Mouse (Mus musculus) forebrain, embryonic 16.5 days (tissue): ENCODE measurements around the gene Uqcc1. TPM values are rescaled to one million over a fixed set of nuclear protein-coding genes. Genes with fewer than 3 reads are reported as not detected.

ENCODE experiments used
- ATAC-seq: fragments of 200-750 bp; cut with Nextera tagmentation; 2 replicates; pipeline ENCODE4 v1.8.0; 2017; ENCODE audit warnings: mild to moderate bottlenecking, moderate library complexity
- H3K27ac ChIP-seq: fragments of 300-500 bp; sonication (generic); 2 replicates; pipeline ENCODE4 v1.5.1; 2014; ENCODE audit warnings: low read length, control low read depth
- H3K27me3 ChIP-seq: fragments of 300-500 bp; sonication (generic); replicated peaks from 2 replicates; pipeline ENCODE4 v1.6.1; 2014; ENCODE audit warnings: low read length; ENCODE audit not compliant: control insufficient read depth, insufficient read depth
- H3K36me3 ChIP-seq: fragments of 300-500 bp; sonication (generic); 2 replicates; pipeline ENCODE4 v1.6.1; 2014; ENCODE audit not compliant: control insufficient read depth, insufficient read depth
- H3K4me1 ChIP-seq: fragments of 300-500 bp; sonication (generic); replicated peaks from 2 replicates; pipeline ENCODE4 v1.6.1; 2014; ENCODE audit warnings: low read length; ENCODE audit not compliant: control insufficient read depth, insufficient read depth
- H3K4me2 ChIP-seq: fragments of 300-500 bp; sonication (generic); 2 replicates; pipeline ENCODE4 v1.6.1; 2014; ENCODE audit warnings: mild to moderate bottlenecking, low read length, control low read depth
- H3K4me3 ChIP-seq: fragments of 300-500 bp; sonication (generic); replicated peaks from 2 replicates; pipeline ENCODE4 v1.5.1; 2014; ENCODE audit warnings: mild to moderate bottlenecking, low read length, control low read depth
- H3K9ac ChIP-seq: fragments of 300-500 bp; sonication (generic); replicated peaks from 2 replicates; pipeline ENCODE4 v1.6.1; 2014; ENCODE audit warnings: low read depth, low read length, control low read depth
- H3K9me3 ChIP-seq: fragments of 300-500 bp; sonication (generic); 2 replicates; pipeline ENCODE4 v1.6.1; 2016; ENCODE audit warnings: low read length; ENCODE audit not compliant: control insufficient read depth
- WGBS: fragments of 180-500 bp; shearing (Covaris S2); extraction: QIAGEN DNeasy Blood & Tissue Kit; methylation state at CpG from one replicate; pipeline ENCODE4 v1.1.7; 2014; 5-methylcytosine and 5-hydroxymethylcytosine counted together
- polyA plus RNA-seq: library from polyadenylated mRNA; unstranded; fragments of >200 nt; fragmentation: Nextera tagmentation; extraction: Ambion mirVana; gene quantifications from 2 replicates; pipeline ENCODE4 v1.2.1, GENCODE M21; 2015

Uqcc1 gene
- polyA plus RNA-seq, 1 experiment from 2014 or later = 66.5 TPM

- H3K27me3 ChIP-seq = no peaks in the 10 kb centered on the region; the same call in 1 of the 2 replicates
- no peak overlapping the region for H3K27ac ChIP-seq
- no peak overlapping the region for H3K4me3 ChIP-seq
- H3K4me2 ChIP-seq = no peak overlapping the region
- H3K36me3 ChIP-seq = no peaks in the 10 kb centered on the region
- no peak for ATAC-seq
- H3K9me3 ChIP-seq = no peaks in the 10 kb centered on the region
- H3K9ac ChIP-seq = no peak overlapping the region
- H3K4me1 ChIP-seq = peaks cover 2% of the 10 kb centered on the region; the same call in 1 of the 2 replicates
Observed at GRCm38 (mm10) chr2:155952006-155952405, 21.9 kb upstream of the Uqcc1 start.

- WGBS = 8% methylated on average over 6 of the region's 6 CpGs
- H3K4me1 ChIP-seq = peaks cover 13% of the 10 kb centered on the region; the same call in 1 of the 2 replicates
- H3K9me3 ChIP-seq = no peaks in the 10 kb centered on the region
- H3K27me3 ChIP-seq = no peaks in the 10 kb centered on the region; the same call in 1 of the 2 replicates
- no peak overlapping the region for H3K4me2 ChIP-seq
- no peak overlapping the region for H3K9ac ChIP-seq
- no peak overlapping the region for H3K27ac ChIP-seq
- no peak for ATAC-seq
- H3K4me3 ChIP-seq = no peak overlapping the region
- H3K36me3 ChIP-seq = no peaks in the 10 kb centered on the region
Observed at GRCm38 (mm10) chr2:155949362-155949761, 19.3 kb upstream of the Uqcc1 start.

GRCm38 (mm10) chr2:155947390-155948002, 17.4 kb upstream of the Uqcc1 start:
- no peak overlapping the region for H3K4me3 ChIP-seq
- peaks cover 19% of the 10 kb centered on the region for H3K4me1 ChIP-seq
- no peak overlapping the region for H3K4me2 ChIP-seq
- no peak overlapping the region for H3K27ac ChIP-seq
- H3K9me3 ChIP-seq = no peaks in the 10 kb centered on the region
- no peak for ATAC-seq
- no peak overlapping the region for H3K9ac ChIP-seq
- H3K27me3 ChIP-seq = no peaks in the 10 kb centered on the region
- 45% methylated on average over 5 of the region's 5 CpGs for WGBS
- H3K36me3 ChIP-seq = no peaks in the 10 kb centered on the region

GRCm38 (mm10) chr2:155946499-155946898, 16.4 kb upstream of the Uqcc1 start:
- ATAC-seq = no peak
- H3K27ac ChIP-seq = no peak overlapping the region
- 2% methylated on average over 4 of the region's 4 CpGs for WGBS

GRCm38 (mm10) chr2:155946069-155946468, 16.0 kb upstream of the Uqcc1 start:
- Histone ChIP-seq H3K4me1 (peaks cover 19% of the 10 kb centered on the region), H3K4me3 (no peak overlapping the region), H3K27me3 (no peaks in the 10 kb centered on the region), H3K27ac (no peak overlapping the region), H3K9me3 (no peaks in the 10 kb centered on the region), H3K9ac (no peak overlapping the region), H3K4me2 (no peak overlapping the region), H3K36me3 (no peaks in the 10 kb centered on the region)
- WGBS = 0% methylated on average over 7 of the region's 7 CpGs
- ATAC-seq = no peak

More at GRCm38 (mm10) chr2:155946499-155946898, 16.4 kb upstream of the Uqcc1 start:
- H3K9me3 ChIP-seq = no peaks in the 10 kb centered on the region
- no peak overlapping the region for H3K9ac ChIP-seq
- no peak overlapping the region for H3K4me2 ChIP-seq
- H3K4me3 ChIP-seq = no peak overlapping the region
- peaks cover 19% of the 10 kb centered on the region for H3K4me1 ChIP-seq
- H3K36me3 ChIP-seq = no peaks in the 10 kb centered on the region
- H3K27me3 ChIP-seq = no peaks in the 10 kb centered on the region

- H3K36me3 ChIP-seq = no peaks in the 10 kb centered on the region
- no peaks in the 10 kb centered on the region for H3K27me3 ChIP-seq
- no peak overlapping the region for H3K27ac ChIP-seq
- peaks cover 19% of the 10 kb centered on the region for H3K4me1 ChIP-seq
- ATAC-seq = no peak
- no peak overlapping the region for H3K4me2 ChIP-seq
- no peak overlapping the region for H3K4me3 ChIP-seq
- H3K9ac ChIP-seq = no peak overlapping the region
- WGBS = 30% methylated on average over 5 of the region's 5 CpGs
- no peaks in the 10 kb centered on the region for H3K9me3 ChIP-seq
Observed at GRCm38 (mm10) chr2:155945580-155945979, 15.5 kb upstream of the Uqcc1 start.

GRCm38 (mm10) chr2:155945124-155945523, 15.0 kb upstream of the Uqcc1 start, which contains the start of gene Gdf5:
Gene Gdf5 (minus strand): TSS chr2:155945367.
- H3K4me2 ChIP-seq = peak within 1 kb of the TSS; percentile 32; the same call in 1 of the 2 replicates
- WGBS = 14% methylated on average over 13 of the region's 13 CpGs
- ATAC-seq = no peak
- H3K36me3 ChIP-seq = no peaks in the 10 kb centered on the region
- H3K9ac ChIP-seq = no peak within 1 kb of the TSS
- 0 out of 2 replicates have a peak within 1 kb of the TSS, but pooled peaks have one; percentile 2 for H3K4me3 ChIP-seq
- H3K27me3 ChIP-seq = no peaks in the 10 kb centered on the region
- H3K9me3 ChIP-seq = no peaks in the 10 kb centered on the region
- peaks cover 19% of the 10 kb centered on the region for H3K4me1 ChIP-seq
- no peak within 1 kb of the TSS for H3K27ac ChIP-seq

- no peak overlapping the region for H3K9ac ChIP-seq
- H3K27me3 ChIP-seq = no peaks in the 10 kb centered on the region
- 80% methylated on average over 4 of the region's 4 CpGs for WGBS
- no peak overlapping the region for H3K4me3 ChIP-seq
- ATAC-seq = no peak
- H3K4me2 ChIP-seq = peak overlapping the region; percentile 32; the same call in 1 of the 2 replicates
- H3K9me3 ChIP-seq = no peaks in the 10 kb centered on the region
- no peak overlapping the region for H3K27ac ChIP-seq
- no peaks in the 10 kb centered on the region for H3K36me3 ChIP-seq
- H3K4me1 ChIP-seq = peaks cover 19% of the 10 kb centered on the region
Observed at GRCm38 (mm10) chr2:155944685-155945084, 14.6 kb upstream of the Uqcc1 start.

- no peak overlapping the region; the same call in 1 of the 2 replicates for H3K9ac ChIP-seq
- no peaks in the 10 kb centered on the region for H3K36me3 ChIP-seq
- peaks cover 19% of the 10 kb centered on the region for H3K4me1 ChIP-seq
- peak overlapping the region; percentile 16 for H3K4me2 ChIP-seq
- no peak overlapping the region for H3K4me3 ChIP-seq
- no peaks in the 10 kb centered on the region for H3K27me3 ChIP-seq
- no peak overlapping the region for H3K27ac ChIP-seq
- no peaks in the 10 kb centered on the region for H3K9me3 ChIP-seq
- ATAC-seq = no peak
- 1% methylated on average over 8 of the region's 8 CpGs for WGBS
Observed at GRCm38 (mm10) chr2:155943463-155943862, 13.4 kb upstream of the Uqcc1 start.
